8 mouse cellular contexts compared by ENCODE assay signal in genomic region chr14:118235973-118236885, GRCm38 (mm10). TPM values are rescaled to one million over a fixed set of nuclear protein-coding genes. Genes with fewer than 3 reads are reported as not detected.
DNase-seq lines count a peak whose midpoint lies in the region; ATAC-seq and TF ChIP-seq lines count a peak whose summit lies in the region.

No protein-coding gene starts in this region.

- H3K36me3 ChIP-seq in lung, embryonic 15.5 days = no peaks in the 10 kb centered on the region
- peaks cover 12% of the 10 kb centered on the region for H3K36me3 ChIP-seq in forebrain, embryonic 13.5 days (ENCODE audit: poor library complexity, severe bottlenecking)
- no peaks in the 10 kb centered on the region for H3K36me3 ChIP-seq in hindbrain, postnatal 0 days (ENCODE audit: insufficient read depth, low read length)
- no peaks in the 10 kb centered on the region for H3K36me3 ChIP-seq in liver, embryonic 15.5 days (replicated peaks)
- no peaks in the 10 kb centered on the region for H3K36me3 ChIP-seq in small intestine, adult 2 months (ENCODE audit: control insufficient read depth, insufficient read depth, low read length)

- TF ChIP-seq CTCF in hindbrain, postnatal 0 days (IDR thresholded peaks at IDR 0.05; ENCODE audit: low read depth) = no peak
- TF ChIP-seq CTCF in small intestine, adult 2 months (IDR thresholded peaks at IDR 0.05; ENCODE audit: extremely low read depth, insufficient read length, insufficient replicate concordance, low read depth, low read length) = no peak

- H3K9ac ChIP-seq in lung, embryonic 15.5 days = peak overlapping the region; percentile 36; the same call in 1 of the 2 replicates
- peak overlapping the region; percentile 95 for H3K9ac ChIP-seq in forebrain, embryonic 13.5 days
- H3K9ac ChIP-seq in hindbrain, postnatal 0 days (replicated peaks; ENCODE audit: low read length) = peak overlapping the region; percentile 56
- H3K9ac ChIP-seq in liver, embryonic 15.5 days = no peak overlapping the region

- peaks cover 32% of the 10 kb centered on the region for H3K4me1 ChIP-seq in lung, embryonic 15.5 days
- H3K4me1 ChIP-seq in forebrain, embryonic 13.5 days = peaks cover 56% of the 10 kb centered on the region
- H3K4me1 ChIP-seq in hindbrain, postnatal 0 days (ENCODE audit: insufficient read depth, low read length) = no peaks in the 10 kb centered on the region
- peaks cover 24% of the 10 kb centered on the region for H3K4me1 ChIP-seq in liver, embryonic 15.5 days (replicated peaks)
- H3K4me1 ChIP-seq in small intestine, adult 2 months (ENCODE audit: control insufficient read depth, insufficient read depth, insufficient read length, low read length) = peaks cover 20% of the 10 kb centered on the region

- ATAC-seq in lung, embryonic 15.5 days (ENCODE audit: borderline replicate concordance, extremely low read depth, low FRiP score, low TSS enrichment) = peak; percentile 61
- ATAC-seq in forebrain, embryonic 13.5 days = peak; percentile 48
- ATAC-seq in hindbrain, postnatal 0 days = peak; percentile 57
- peak; percentile 37; the same call in 1 of the 2 replicates for ATAC-seq in liver, embryonic 15.5 days (ENCODE audit: insufficient read depth)

- WGBS in lung, embryonic 15.5 days = under 1% methylated on average over 70 of the region's 73 CpGs
- under 1% methylated on average over 70 of the region's 73 CpGs for WGBS in forebrain, embryonic 13.5 days
- WGBS in hindbrain, postnatal 0 days = under 1% methylated on average over 67 of the region's 73 CpGs
- under 1% methylated on average over 73 of the region's 73 CpGs for WGBS in liver, embryonic 15.5 days (ENCODE audit: insufficient replicate concordance)
- 1% methylated on average over 73 of the region's 73 CpGs for WGBS in small intestine, adult 2 months

- H3K27me3 ChIP-seq in lung, embryonic 15.5 days = peaks cover 89% of the 10 kb centered on the region
- peaks cover 37% of the 10 kb centered on the region for H3K27me3 ChIP-seq in forebrain, embryonic 13.5 days
- peaks cover 48% of the 10 kb centered on the region for H3K27me3 ChIP-seq in hindbrain, postnatal 0 days (ENCODE audit: insufficient read depth, low read length)
- H3K27me3 ChIP-seq in liver, embryonic 15.5 days = peaks cover 95% of the 10 kb centered on the region
- H3K27me3 ChIP-seq in small intestine, adult 2 months (ENCODE audit: control insufficient read depth, insufficient read depth, low read length) = peaks cover 69% of the 10 kb centered on the region

- no peak overlapping the region for H3K27ac ChIP-seq in lung, embryonic 15.5 days
- peak overlapping the region; percentile 90 for H3K27ac ChIP-seq in forebrain, embryonic 13.5 days
- peak overlapping the region; percentile 71 for H3K27ac ChIP-seq in hindbrain, postnatal 0 days
- no peak overlapping the region for H3K27ac ChIP-seq in liver, embryonic 15.5 days (replicated peaks)
- no peak overlapping the region for H3K27ac ChIP-seq in small intestine, adult 2 months (ENCODE audit: insufficient read depth, low read depth, low read length)

- H3K4me2 ChIP-seq in lung, embryonic 15.5 days = peak overlapping the region; percentile 92
- H3K4me2 ChIP-seq in forebrain, embryonic 13.5 days = peak overlapping the region; percentile 91
- peak overlapping the region; percentile 68 for H3K4me2 ChIP-seq in hindbrain, postnatal 0 days (ENCODE audit: low read depth, low read length)
- peak overlapping the region; percentile 67 for H3K4me2 ChIP-seq in liver, embryonic 15.5 days

- H3K4me3 ChIP-seq in lung, embryonic 15.5 days = peak overlapping the region; percentile 48
- peak overlapping the region; percentile 81 for H3K4me3 ChIP-seq in forebrain, embryonic 13.5 days
- peak overlapping the region; percentile 52 for H3K4me3 ChIP-seq in hindbrain, postnatal 0 days (ENCODE audit: low read length)
- peak overlapping the region; percentile 45 for H3K4me3 ChIP-seq in liver, embryonic 15.5 days (replicated peaks)
- peak overlapping the region; percentile 59 for H3K4me3 ChIP-seq in small intestine, adult 2 months (ENCODE audit: low read depth, low read length)

- H3K9me3 ChIP-seq in lung, embryonic 15.5 days = no peaks in the 10 kb centered on the region
- no peaks in the 10 kb centered on the region for H3K9me3 ChIP-seq in forebrain, embryonic 13.5 days (replicated peaks)
- no peaks in the 10 kb centered on the region for H3K9me3 ChIP-seq in hindbrain, postnatal 0 days (ENCODE audit: low read length)
- H3K9me3 ChIP-seq in liver, embryonic 15.5 days (replicated peaks) = no peaks in the 10 kb centered on the region

- TF ChIP-seq POLR2A in small intestine, adult 2 months (IDR thresholded peaks at IDR 0.05; ENCODE audit: low read depth, low read length) = no peak

- no peak for DNase-seq in lung, postnatal 36 days
- peak; percentile 36 for DNase-seq in adrenal gland, postnatal 25 days
- peak; percentile 60 for DNase-seq in hindbrain, postnatal 0 days (ENCODE audit: low spot score)
- DNase-seq in ovary, postnatal 10 days (ENCODE audit: low spot score) = no peak

RNA-seq across cellular contexts. Expression of gene Sox21, which starts 0.6 kb away (rescaled TPM):
- 0.72 and 0.96 TPM in 2 replicates for polyA plus RNA-seq in lung, embryonic 15.5 days (2015; fragmentation: Nextera tagmentation; extraction: Ambion mirVana)
- total RNA-seq in adrenal gland, postnatal 25 days (2021) = not detected in 2 replicates
- polyA plus RNA-seq in forebrain, embryonic 13.5 days (2015; fragmentation: Nextera tagmentation; extraction: Ambion mirVana) = 8.9 and 11.5 TPM in 2 replicates
- total RNA-seq in hindbrain, postnatal 0 days (2014; rRNA removed) = 15.9 and 20.1 TPM in 2 replicates
- polyA plus RNA-seq in hindbrain, postnatal 0 days (2015; fragmentation: Nextera tagmentation; extraction: Ambion mirVana) = 4.1 TPM in 2 replicates
- not detected in 2 replicates for polyA plus RNA-seq in liver, embryonic 15.5 days (2015; fragmentation: Nextera tagmentation; extraction: Ambion mirVana)
- 0.06 and 5.2 TPM in 2 replicates for polyA plus RNA-seq in small intestine, adult 2 months (2012; rRNA removed)

RNA-seq across cellular contexts. Expression of gene Gm9376, which starts 30.5 kb away (rescaled TPM):
- not detected in 2 replicates for polyA plus RNA-seq in lung, embryonic 15.5 days (2015; fragmentation: Nextera tagmentation; extraction: Ambion mirVana)
- total RNA-seq in adrenal gland, postnatal 25 days (2021) = not detected in 2 replicates
- polyA plus RNA-seq in forebrain, embryonic 13.5 days (2015; fragmentation: Nextera tagmentation; extraction: Ambion mirVana) = not detected in 2 replicates
- not detected in 2 replicates for total RNA-seq in hindbrain, postnatal 0 days (2014; rRNA removed)
- polyA plus RNA-seq in hindbrain, postnatal 0 days (2015; fragmentation: Nextera tagmentation; extraction: Ambion mirVana) = not detected in 2 replicates
- not detected in 2 replicates for polyA plus RNA-seq in liver, embryonic 15.5 days (2015; fragmentation: Nextera tagmentation; extraction: Ambion mirVana)
- polyA plus RNA-seq in small intestine, adult 2 months (2012; rRNA removed) = not detected in 2 replicates

Comparison
In these comparisons a context has a peak if more than half of its experiments do, and no peak if none do; other contexts are left out.
1. H3K27ac ChIP-seq: peak in forebrain, embryonic 13.5 days (single experiment) and hindbrain, postnatal 0 days (single experiment); none in lung, embryonic 15.5 days (single experiment), liver, embryonic 15.5 days (single experiment) and small intestine, adult 2 months (single experiment).
2. DNase-seq: peak in adrenal gland, postnatal 25 days (single experiment) and hindbrain, postnatal 0 days (single experiment); none in lung, postnatal 36 days (single experiment) and ovary, postnatal 10 days (single experiment).
3. Peak in every context shown above with its lines, with median percentiles within 50 percentile points of each other: ATAC-seq, H3K4me2 ChIP-seq and H3K4me3 ChIP-seq.